Mouse (Mus musculus): ENCODE data around the gene Ilf2. TPM values are rescaled to one million over a fixed set of nuclear protein-coding genes. Genes with fewer than 3 reads are reported as not detected.

Ilf2 gene
- polyA plus RNA-seq, 1 experiment = 211 TPM

- H3K27ac ChIP-seq (ENCODE audit: insufficient read depth, low read length) = peak overlapping the region; percentile 90
- peak overlapping the region; percentile 67 for H3K9ac ChIP-seq (ENCODE audit: low read depth, poor library complexity, severe bottlenecking)
- no peaks in the 10 kb centered on the region for H3K27me3 ChIP-seq (ENCODE audit: control insufficient read depth, insufficient read depth, low read length, poor library complexity, severe bottlenecking)
- H3K9me3 ChIP-seq (replicated peaks; ENCODE audit: control insufficient read depth, insufficient read depth, low read length, poor library complexity, severe bottlenecking) = no peaks in the 10 kb centered on the region
- peak overlapping the region; percentile 71 for H3K4me3 ChIP-seq (ENCODE audit: low read depth, low read length)
- peaks cover 2% of the 10 kb centered on the region for H3K4me1 ChIP-seq (ENCODE audit: control insufficient read depth, insufficient read depth, low read length)
- H3K36me3 ChIP-seq (ENCODE audit: control insufficient read depth, insufficient read depth, low read length, poor library complexity, severe bottlenecking) = no peaks in the 10 kb centered on the region
- peak; percentile 40 for TF ChIP-seq POLR2A (IDR thresholded peaks at IDR 0.05; ENCODE audit: insufficient read depth, low read length)
- no peak for TF ChIP-seq CTCF (IDR thresholded peaks at IDR 0.05; ENCODE audit: low read depth, low read length)
- 0 out of 2 replicates have a peak, but pooled peaks have one; percentile 17 for TF ChIP-seq EP300 (IDR thresholded peaks at IDR 0.05; ENCODE audit: insufficient read depth, low read depth, low read length)
Measured at GRCm38 (mm10) chr3:90451396-90452095, 24.4 kb upstream of the Ilf2 start.

- H3K4me3 ChIP-seq (ENCODE audit: low read depth, low read length) = peak overlapping the region; percentile 66
- H3K27me3 ChIP-seq (ENCODE audit: control insufficient read depth, insufficient read depth, low read length, poor library complexity, severe bottlenecking) = no peaks in the 10 kb centered on the region
- peak overlapping the region; percentile 40 for H3K27ac ChIP-seq (ENCODE audit: insufficient read depth, low read length)
- TF ChIP-seq POLR2A (IDR thresholded peaks at IDR 0.05; ENCODE audit: insufficient read depth, low read length) = no peak
- no peak for TF ChIP-seq CTCF (IDR thresholded peaks at IDR 0.05; ENCODE audit: low read depth, low read length)
- no peak for TF ChIP-seq EP300 (IDR thresholded peaks at IDR 0.05; ENCODE audit: insufficient read depth, low read depth, low read length)
- H3K9me3 ChIP-seq (replicated peaks; ENCODE audit: control insufficient read depth, insufficient read depth, low read length, poor library complexity, severe bottlenecking) = no peaks in the 10 kb centered on the region
- H3K4me1 ChIP-seq (ENCODE audit: control insufficient read depth, insufficient read depth, low read length) = no peaks in the 10 kb centered on the region
- H3K36me3 ChIP-seq (ENCODE audit: control insufficient read depth, insufficient read depth, low read length, poor library complexity, severe bottlenecking) = no peaks in the 10 kb centered on the region
- H3K9ac ChIP-seq (ENCODE audit: low read depth, poor library complexity, severe bottlenecking) = peak overlapping the region; percentile 28
Measured at GRCm38 (mm10) chr3:90454931-90455330, 21.0 kb upstream of the Ilf2 start.

GRCm38 (mm10) chr3:90459727-90460126 is 16.2 kb upstream of the Ilf2 start:
- H3K4me3 ChIP-seq (ENCODE audit: low read depth, low read length) = no peak overlapping the region
- no peaks in the 10 kb centered on the region for H3K4me1 ChIP-seq (ENCODE audit: control insufficient read depth, insufficient read depth, low read length)
- H3K27ac ChIP-seq (ENCODE audit: insufficient read depth, low read length) = no peak overlapping the region
- no peak for TF ChIP-seq CTCF (IDR thresholded peaks at IDR 0.05; ENCODE audit: low read depth, low read length)
- TF ChIP-seq EP300 (IDR thresholded peaks at IDR 0.05; ENCODE audit: insufficient read depth, low read depth, low read length) = no peak
- TF ChIP-seq POLR2A (IDR thresholded peaks at IDR 0.05; ENCODE audit: insufficient read depth, low read length) = no peak
- H3K9me3 ChIP-seq (replicated peaks; ENCODE audit: control insufficient read depth, insufficient read depth, low read length, poor library complexity, severe bottlenecking) = no peaks in the 10 kb centered on the region
- H3K36me3 ChIP-seq (ENCODE audit: control insufficient read depth, insufficient read depth, low read length, poor library complexity, severe bottlenecking) = no peaks in the 10 kb centered on the region
- H3K9ac ChIP-seq (ENCODE audit: low read depth, poor library complexity, severe bottlenecking) = no peak overlapping the region
- H3K27me3 ChIP-seq (ENCODE audit: control insufficient read depth, insufficient read depth, low read length, poor library complexity, severe bottlenecking) = no peaks in the 10 kb centered on the region

- no peak for TF ChIP-seq EP300 (IDR thresholded peaks at IDR 0.05; ENCODE audit: insufficient read depth, low read depth, low read length)
- TF ChIP-seq CTCF (IDR thresholded peaks at IDR 0.05; ENCODE audit: low read depth, low read length) = no peak
- no peak for TF ChIP-seq POLR2A (IDR thresholded peaks at IDR 0.05; ENCODE audit: insufficient read depth, low read length)
- Histone ChIP-seq H3K27me3 (ENCODE audit: control insufficient read depth, insufficient read depth, low read length, poor library complexity, severe bottlenecking) (0 out of 2 replicates have a peak, but pooled peaks cover 2% of the 10 kb centered on the region), H3K4me1 (ENCODE audit: control insufficient read depth, insufficient read depth, low read length) (no peaks in the 10 kb centered on the region), H3K27ac (ENCODE audit: insufficient read depth, low read length) (no peak overlapping the region), H3K9ac (ENCODE audit: low read depth, poor library complexity, severe bottlenecking) (no peak overlapping the region), H3K4me3 (ENCODE audit: low read depth, low read length) (no peak overlapping the region), H3K9me3 (replicated peaks; ENCODE audit: control insufficient read depth, insufficient read depth, low read length, poor library complexity, severe bottlenecking) (no peaks in the 10 kb centered on the region), H3K36me3 (ENCODE audit: control insufficient read depth, insufficient read depth, low read length, poor library complexity, severe bottlenecking) (no peaks in the 10 kb centered on the region)
Measured at GRCm38 (mm10) chr3:90460315-90460714, 15.6 kb upstream of the Ilf2 start.

GRCm38 (mm10) chr3:90461935-90462334 is 14.0 kb upstream of the Ilf2 start:
- Histone ChIP-seq H3K27me3 (ENCODE audit: control insufficient read depth, insufficient read depth, low read length, poor library complexity, severe bottlenecking) (0 out of 2 replicates have a peak, but pooled peaks cover 3% of the 10 kb centered on the region), H3K27ac (ENCODE audit: insufficient read depth, low read length) (no peak overlapping the region), H3K9me3 (replicated peaks; ENCODE audit: control insufficient read depth, insufficient read depth, low read length, poor library complexity, severe bottlenecking) (no peaks in the 10 kb centered on the region), H3K4me3 (ENCODE audit: low read depth, low read length) (no peak overlapping the region), H3K36me3 (ENCODE audit: control insufficient read depth, insufficient read depth, low read length, poor library complexity, severe bottlenecking) (no peaks in the 10 kb centered on the region), H3K9ac (ENCODE audit: low read depth, poor library complexity, severe bottlenecking) (no peak overlapping the region), H3K4me1 (ENCODE audit: control insufficient read depth, insufficient read depth, low read length) (no peaks in the 10 kb centered on the region)
- TF ChIP-seq EP300 (IDR thresholded peaks at IDR 0.05; ENCODE audit: insufficient read depth, low read depth, low read length) (no peak), POLR2A (IDR thresholded peaks at IDR 0.05; ENCODE audit: insufficient read depth, low read length) (no peak)

- Histone ChIP-seq H3K9ac (ENCODE audit: low read depth, poor library complexity, severe bottlenecking) (no peak overlapping the region), H3K4me3 (ENCODE audit: low read depth, low read length) (no peak overlapping the region), H3K27ac (ENCODE audit: insufficient read depth, low read length) (no peak overlapping the region), H3K27me3 (ENCODE audit: control insufficient read depth, insufficient read depth, low read length, poor library complexity, severe bottlenecking) (0 out of 2 replicates have a peak, but pooled peaks cover 3% of the 10 kb centered on the region), H3K4me1 (ENCODE audit: control insufficient read depth, insufficient read depth, low read length) (no peaks in the 10 kb centered on the region), H3K9me3 (replicated peaks; ENCODE audit: control insufficient read depth, insufficient read depth, low read length, poor library complexity, severe bottlenecking) (no peaks in the 10 kb centered on the region), H3K36me3 (ENCODE audit: control insufficient read depth, insufficient read depth, low read length, poor library complexity, severe bottlenecking) (no peaks in the 10 kb centered on the region)
- TF ChIP-seq CTCF (IDR thresholded peaks at IDR 0.05; ENCODE audit: low read depth, low read length) (no peak), POLR2A (IDR thresholded peaks at IDR 0.05; ENCODE audit: insufficient read depth, low read length) (no peak), EP300 (IDR thresholded peaks at IDR 0.05; ENCODE audit: insufficient read depth, low read depth, low read length) (no peak)
Measured at GRCm38 (mm10) chr3:90462579-90462978, 13.3 kb upstream of the Ilf2 start.
